Mouse (Mus musculus) testis, adult 2 months (tissue): ENCODE measurements around the gene Rbfox2.

Experiments used
- CTCF ChIP-seq: fragments of 200-500 bp; IDR thresholded peaks from 2 replicates; pipeline ENCODE4 v1.5.1; 2012; ENCODE audit warnings: low read depth, mild to moderate bottlenecking, inconsistent platforms, low read length, moderate library complexity; ENCODE audit not compliant: control insufficient read depth, insufficient read depth, insufficient replicate concordance
- POLR2A ChIP-seq: fragments of 200-500 bp; IDR thresholded peaks from 2 replicates; pipeline ENCODE4 v1.6.1; 2012; ENCODE audit warnings: low read depth, mild to moderate bottlenecking, inconsistent platforms, low read length, moderate library complexity; ENCODE audit not compliant: control insufficient read depth

- TF ChIP-seq POLR2A (no peak), CTCF (no peak)
Observed at GRCm38 (mm10) chr15:77102685-77103084, 204.1 kb downstream of the Rbfox2 start.
